Mouse (Mus musculus) macrophage (primary cell): ENCODE results near the gene Pou3f3. TPM values are rescaled to one million over a fixed set of nuclear protein-coding genes. Genes with fewer than 3 reads are reported as not detected.

Source experiments
- H3K27ac ChIP-seq: fragments of 350-480 bp; formaldehyde crosslinking; 2 replicates; pipeline ENCODE4 v1.9.0; 2021
- H3K36me3 ChIP-seq: fragments of 350-480 bp; formaldehyde crosslinking; 2 replicates; pipeline ENCODE4 v1.9.0; 2021; ENCODE audit errors: inconsistent target
- H3K4me3 ChIP-seq: fragments of 350-480 bp; formaldehyde crosslinking; 2 replicates; pipeline ENCODE4 v1.9.0; 2021; ENCODE audit errors: inconsistent target
- H3K79me2 ChIP-seq: fragments of 350-480 bp; formaldehyde crosslinking; 2 replicates; pipeline ENCODE4 v1.9.0; 2021; ENCODE audit errors: inconsistent target
- WGBS: methylation state at CpG from one replicate; pipeline ENCODE4 v1.1.7; 2026; ENCODE audit warnings: inconsistent platforms; ENCODE audit not compliant: missing documents; 5-methylcytosine and 5-hydroxymethylcytosine counted together
- polyA plus RNA-seq: library from polyadenylated mRNA; stranded (reverse); fragments of 250-400 nt; gene quantifications from 3 replicates; pipeline ENCODE4 v1.2.4, GENCODE M21; 2018; ENCODE audit warnings: inconsistent platforms

Gene Pou3f3
- polyA plus RNA-seq, 1 experiment from 2014 or later: not detected

DNA sequence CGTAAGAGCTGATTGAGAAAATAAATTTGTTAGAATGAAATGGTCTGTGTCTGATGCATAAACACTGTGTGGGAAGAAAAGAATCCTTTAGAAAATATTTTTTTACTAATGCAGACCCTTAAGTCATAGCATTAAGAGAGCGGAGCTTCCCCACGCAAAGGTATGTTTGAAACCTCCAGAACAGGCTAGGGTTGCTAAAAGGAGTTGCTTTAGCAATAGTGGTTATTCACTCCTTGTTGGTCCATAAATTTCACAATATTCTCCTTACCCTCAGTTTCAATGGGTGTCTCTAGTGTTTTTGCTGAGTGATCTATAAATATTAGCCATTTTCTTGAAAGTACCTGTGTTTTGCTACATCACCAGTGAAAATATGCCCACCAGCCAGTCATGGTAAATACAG lies 4.6 kb downstream of the Pou3f3 start:
- Histone ChIP-seq H3K36me3 (no peaks in the 10 kb centered on the region), H3K27ac (no peak overlapping the region), H3K4me3 (no peak overlapping the region), H3K79me2 (no peaks in the 10 kb centered on the region)
- 25% methylated on average over 3 of the region's 3 CpGs for WGBS

- H3K4me3 ChIP-seq: no peak overlapping the region
- H3K79me2 ChIP-seq: no peaks in the 10 kb centered on the region
- H3K36me3 ChIP-seq: no peaks in the 10 kb centered on the region
- H3K27ac ChIP-seq: no peak overlapping the region
- 30% methylated on average over 1 of the region's 1 CpGs for WGBS
Observed at GRCm38 (mm10) chr1:42700815-42701214, 5.2 kb downstream of the Pou3f3 start.

DNA sequence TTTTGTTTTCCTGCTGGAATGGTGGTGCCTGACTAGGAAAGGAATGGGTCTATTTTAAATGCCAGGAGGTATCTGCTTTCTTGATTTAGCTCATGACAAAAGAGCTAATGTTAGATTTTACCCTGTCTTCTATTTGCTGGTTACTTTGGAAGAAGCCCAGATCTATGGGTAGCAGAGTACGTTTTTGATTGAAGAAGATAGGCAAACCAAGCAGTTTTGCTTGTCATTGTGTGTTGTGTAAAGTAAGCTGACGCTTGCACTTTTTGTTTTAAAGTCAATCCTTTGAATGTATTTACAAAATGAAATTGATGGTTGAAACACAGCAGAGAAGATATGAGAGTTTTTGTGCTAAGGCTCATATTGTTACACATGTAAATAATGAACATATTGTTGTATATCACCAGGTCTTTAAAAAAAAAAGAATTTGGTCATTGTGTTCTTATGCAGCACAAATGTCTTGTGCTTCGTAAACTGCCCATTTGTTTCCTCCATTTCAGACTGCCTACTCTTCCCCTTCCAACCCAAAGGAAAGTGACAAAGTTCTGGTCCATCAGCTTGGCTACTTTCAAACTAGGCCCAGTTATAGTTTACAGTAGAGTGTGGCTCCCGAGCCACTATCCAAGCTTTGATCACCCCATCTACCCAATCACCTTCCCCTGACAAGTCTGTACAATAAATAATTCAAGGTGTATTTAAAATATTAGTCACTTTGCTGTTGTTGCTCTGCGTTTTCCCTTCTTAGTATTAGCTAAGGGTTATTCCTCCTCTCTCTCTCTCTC lies 6.5 kb downstream of the Pou3f3 start:
- no peaks in the 10 kb centered on the region for H3K79me2 ChIP-seq
- WGBS: 23% methylated on average over 5 of the region's 5 CpGs

GRCm38 (mm10) chr1:42702984-42703383 lies 7.4 kb downstream of the Pou3f3 start:
- H3K79me2 ChIP-seq: no peaks in the 10 kb centered on the region
- no peak overlapping the region for H3K4me3 ChIP-seq
- no peaks in the 10 kb centered on the region for H3K36me3 ChIP-seq
- H3K27ac ChIP-seq: no peak overlapping the region
- 7% methylated on average over 9 of the region's 9 CpGs for WGBS

More for the DNA sequence above, 6.5 kb downstream of the Pou3f3 start:
- H3K36me3 ChIP-seq: no peaks in the 10 kb centered on the region
- no peak overlapping the region for H3K27ac ChIP-seq
- no peak overlapping the region for H3K4me3 ChIP-seq

- Histone ChIP-seq H3K27ac (no peak overlapping the region), H3K79me2 (no peaks in the 10 kb centered on the region), H3K36me3 (no peaks in the 10 kb centered on the region), H3K4me3 (no peak overlapping the region)
- WGBS: 15% methylated on average over 5 of the region's 7 CpGs
Observed at GRCm38 (mm10) chr1:42703424-42703823, 7.9 kb downstream of the Pou3f3 start.

GRCm38 (mm10) chr1:42703851-42704613 lies 8.5 kb downstream of the Pou3f3 start:
- Histone ChIP-seq H3K36me3 (no peaks in the 10 kb centered on the region), H3K79me2 (no peaks in the 10 kb centered on the region), H3K4me3 (no peak overlapping the region), H3K27ac (no peak overlapping the region)
- 5% methylated on average over 24 of the region's 26 CpGs for WGBS

GRCm38 (mm10) chr1:42704981-42705810 lies 9.6 kb downstream of the Pou3f3 start:
- 13% methylated on average over 17 of the region's 17 CpGs for WGBS
- Histone ChIP-seq H3K36me3 (no peaks in the 10 kb centered on the region), H3K79me2 (no peaks in the 10 kb centered on the region), H3K27ac (no peak overlapping the region), H3K4me3 (no peak overlapping the region)

DNA sequence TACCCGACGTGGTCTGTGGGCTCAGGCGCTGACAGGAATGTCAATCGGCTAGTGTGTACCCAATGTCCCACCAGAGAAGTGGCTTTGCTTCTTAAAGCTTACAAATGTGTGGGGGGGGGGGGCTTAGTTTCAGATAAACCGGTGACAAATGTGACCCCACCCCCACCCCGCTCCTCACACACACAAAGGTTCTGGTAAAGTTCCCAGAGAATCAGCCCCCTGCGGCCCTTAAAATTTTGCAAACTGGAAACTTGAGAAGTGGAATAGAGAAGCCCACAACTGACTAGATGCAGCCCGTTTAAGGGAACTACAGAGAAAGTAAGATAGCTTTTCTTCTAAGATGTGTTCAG lies 10.2 kb downstream of the Pou3f3 start:
- WGBS: 2% methylated on average over 8 of the region's 8 CpGs
- Histone ChIP-seq H3K4me3 (no peak overlapping the region), H3K27ac (no peak overlapping the region), H3K79me2 (no peaks in the 10 kb centered on the region), H3K36me3 (no peaks in the 10 kb centered on the region)

- H3K4me3 ChIP-seq: no peak overlapping the region
- 8% methylated on average over 5 of the region's 5 CpGs for WGBS
- no peak overlapping the region for H3K27ac ChIP-seq
- H3K79me2 ChIP-seq: no peaks in the 10 kb centered on the region
- no peaks in the 10 kb centered on the region for H3K36me3 ChIP-seq
Observed at GRCm38 (mm10) chr1:42707196-42707595, 11.6 kb downstream of the Pou3f3 start.

DNA sequence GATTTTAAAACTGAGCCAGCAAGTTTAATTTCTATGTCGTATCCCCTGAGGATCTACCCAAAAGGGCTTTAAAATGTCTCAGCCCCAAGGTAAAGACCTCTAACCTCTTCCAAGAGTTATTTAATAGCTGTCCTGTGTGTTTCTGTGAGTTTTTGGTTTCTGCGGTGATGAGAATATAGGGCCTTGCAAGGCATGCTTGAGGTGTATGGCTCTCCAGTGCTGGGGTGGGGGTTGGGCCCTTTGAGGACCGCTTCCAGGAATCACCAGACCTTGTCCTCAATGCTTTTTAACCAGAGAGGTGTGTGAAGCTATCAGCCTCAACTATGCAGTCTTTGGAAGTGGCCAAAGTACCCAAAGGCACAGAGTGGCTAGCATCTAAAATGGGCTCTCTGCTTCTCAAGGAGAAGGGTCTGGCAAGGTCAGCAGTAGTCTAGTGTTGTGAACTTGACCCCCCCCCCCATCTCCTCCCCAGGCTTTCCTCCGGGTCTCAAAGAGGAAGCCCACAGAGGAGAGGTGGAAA lies 12.1 kb downstream of the Pou3f3 start:
- Histone ChIP-seq H3K36me3 (no peaks in the 10 kb centered on the region), H3K27ac (no peak overlapping the region), H3K4me3 (no peak overlapping the region), H3K79me2 (no peaks in the 10 kb centered on the region)
- WGBS: 18% methylated on average over 4 of the region's 4 CpGs

DNA sequence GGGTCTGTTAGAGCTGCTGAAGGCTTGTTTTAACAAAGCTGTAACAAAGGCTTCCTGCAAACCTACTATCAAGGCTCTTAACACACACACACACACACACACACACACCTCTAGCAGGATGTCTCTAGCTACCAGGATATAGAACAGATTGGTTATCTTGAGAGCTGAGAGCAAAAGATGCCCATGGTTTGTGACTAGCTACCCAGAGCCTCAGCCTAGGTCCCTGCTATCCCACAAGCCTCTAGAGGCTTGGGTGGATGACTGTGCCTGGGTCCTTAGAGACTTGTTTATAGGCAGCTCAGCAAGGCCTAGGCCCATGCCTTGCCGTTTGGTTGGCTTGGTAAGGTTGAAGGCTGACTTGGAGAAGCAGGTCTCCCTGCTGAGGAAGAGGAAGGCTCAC lies 13.5 kb downstream of the Pou3f3 start:
- no peaks in the 10 kb centered on the region for H3K79me2 ChIP-seq
- no peak overlapping the region for H3K27ac ChIP-seq
- no peaks in the 10 kb centered on the region for H3K36me3 ChIP-seq
- WGBS: 55% methylated on average over 1 of the region's 1 CpGs
- H3K4me3 ChIP-seq: no peak overlapping the region

DNA sequence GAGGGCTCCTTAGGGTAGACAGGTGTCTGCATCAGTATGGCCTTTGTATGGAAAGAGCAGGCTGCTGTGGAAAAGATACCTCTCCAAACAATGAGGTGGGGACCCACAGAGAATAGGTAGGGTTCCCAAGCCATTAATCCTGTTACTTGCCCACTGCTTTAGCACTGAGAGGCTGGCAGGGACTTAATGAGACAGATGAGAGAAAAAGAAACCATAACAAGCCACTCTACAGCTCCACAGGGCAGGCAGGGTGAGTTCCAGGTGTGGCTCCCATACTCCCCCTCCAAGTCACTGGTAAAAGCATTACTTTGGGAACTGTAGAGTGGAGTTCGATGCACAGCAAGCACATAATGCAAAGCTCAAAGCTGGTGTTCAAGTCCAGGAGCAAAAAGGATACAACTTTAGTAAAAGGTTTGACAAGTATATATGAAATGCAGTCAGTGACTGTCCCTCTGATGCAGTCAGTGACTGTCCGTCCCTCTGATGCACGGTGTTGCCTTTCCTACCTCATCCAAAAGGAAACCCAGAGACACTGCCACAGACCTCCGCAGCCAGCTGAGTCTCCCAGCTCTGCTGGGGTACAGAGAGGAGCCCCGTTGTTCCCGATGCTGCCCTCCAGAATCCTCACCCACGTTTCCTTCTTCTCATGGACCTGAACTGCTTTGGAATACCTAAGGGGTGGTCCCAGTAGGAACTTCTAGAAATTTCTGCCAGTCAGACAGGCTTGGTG lies 14.0 kb downstream of the Pou3f3 start:
- no peak overlapping the region for H3K4me3 ChIP-seq
- H3K27ac ChIP-seq: no peak overlapping the region
- H3K36me3 ChIP-seq: no peaks in the 10 kb centered on the region
- WGBS: 18% methylated on average over 7 of the region's 7 CpGs
- no peaks in the 10 kb centered on the region for H3K79me2 ChIP-seq

- Histone ChIP-seq H3K4me3 (no peak overlapping the region), H3K79me2 (no peaks in the 10 kb centered on the region), H3K27ac (no peak overlapping the region), H3K36me3 (no peaks in the 10 kb centered on the region)
- 13% methylated on average over 3 of the region's 4 CpGs for WGBS
Observed at GRCm38 (mm10) chr1:42710234-42710633, 14.7 kb downstream of the Pou3f3 start.

- WGBS: 23% methylated on average over 2 of the region's 2 CpGs
- Histone ChIP-seq H3K27ac (no peak overlapping the region), H3K4me3 (no peak overlapping the region), H3K36me3 (no peaks in the 10 kb centered on the region), H3K79me2 (no peaks in the 10 kb centered on the region)
Observed at GRCm38 (mm10) chr1:42710995-42711394, 15.4 kb downstream of the Pou3f3 start.
